Mouse (Mus musculus) lung, adult 2 months (tissue): Measurements from ENCODE around the gene Zfp358.

Source experiments
- CTCF ChIP-seq: fragments of 200-500 bp; IDR thresholded peaks from 2 replicates; pipeline ENCODE4 v1.5.1; 2011; ENCODE audit warnings: mild to moderate bottlenecking, low read length, control low read depth; ENCODE audit not compliant: insufficient read depth
- POLR2A ChIP-seq: fragments of 200-500 bp; IDR thresholded peaks from 2 replicates; pipeline ENCODE4 v1.6.1; 2011; ENCODE audit warnings: low read depth, mild to moderate bottlenecking, control low read depth, low read length, borderline replicate concordance; ENCODE audit errors: extremely low read depth

DNA sequence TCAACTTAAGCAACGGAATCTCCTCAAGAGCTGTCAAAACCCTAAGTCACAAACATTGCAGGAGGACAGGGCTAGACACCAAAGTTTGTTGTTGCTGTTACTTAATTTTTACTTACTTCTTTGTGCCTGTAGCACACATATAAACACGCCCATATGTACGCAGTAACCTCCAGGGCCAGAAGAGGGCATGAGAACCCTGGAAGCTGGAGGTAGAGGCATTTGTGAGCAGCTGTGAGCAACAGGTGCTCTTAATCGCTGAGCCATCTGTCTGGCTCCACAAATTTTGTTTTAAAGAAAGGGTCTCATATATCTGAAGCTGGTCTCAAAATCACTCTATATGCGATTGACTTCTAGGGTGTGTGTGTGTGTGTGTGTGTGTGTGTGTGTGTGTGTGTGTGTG lies 28.6 kb upstream of the Zfp358 start:
- peak; percentile 64 for TF ChIP-seq CTCF
- TF ChIP-seq POLR2A = no peak
